Mouse (Mus musculus) cerebellum, adult 2 months (tissue): ENCODE data around the gene Kcnj4.

Experiments used
- CTCF ChIP-seq: fragments of 200-500 bp; IDR thresholded peaks from 2 replicates; pipeline ENCODE4 v1.5.1; 2011; ENCODE audit warnings: low read depth, mild to moderate bottlenecking, control low read depth, low read length, moderate library complexity, borderline replicate concordance; ENCODE audit not compliant: insufficient read depth
- POLR2A ChIP-seq: fragments of 200-500 bp; IDR thresholded peaks from 2 replicates; pipeline ENCODE4 v1.6.1; 2011; ENCODE audit warnings: low read length, control low read depth, borderline replicate concordance; ENCODE audit not compliant: insufficient read depth

DNA sequence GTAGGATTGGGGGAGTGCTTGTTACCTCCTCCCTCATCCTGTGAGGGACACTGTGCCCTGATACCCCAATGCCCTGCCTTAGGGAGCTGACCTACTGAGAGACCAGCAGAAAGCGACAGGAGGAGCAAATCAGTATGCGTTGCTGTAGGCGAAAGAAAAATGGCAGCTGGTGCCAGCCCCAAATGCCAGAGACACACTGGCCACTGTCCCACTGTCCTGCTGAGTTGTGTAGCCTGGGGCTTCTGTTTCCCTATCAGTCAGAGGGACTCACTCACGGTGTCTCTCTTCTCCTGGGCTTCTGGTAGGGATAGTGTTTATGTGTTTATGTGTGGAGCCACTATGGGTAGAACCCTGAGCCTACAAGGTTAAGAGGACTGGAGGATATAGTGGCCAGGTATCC, 12.7 kb upstream of the Kcnj4 start:
- TF ChIP-seq CTCF (no peak), POLR2A (no peak)
